Mouse (Mus musculus) T-helper 2 cell (primary cell): ENCODE measurements at regions not wholly inside any gene's neighbourhood (a gene's known extent, or its start where the extent isn't known, plus 50 kb on each side); places are given as distances from the start of the nearest gene placed in this dataset.

Source experiments
- in situ Hi-C: fragments of 300-600 bp; cut with MboI, MseI; formaldehyde crosslinking; loops from one replicate; pipeline ENCODE4 v1.15.1; 2025; ENCODE audit warnings: high pct_unique_total_duplicates

GRCm38 (mm10) chrX:26414967-26415366 is 105.1 kb upstream of the Gm2030 start:
- in situ Hi-C loops = loop anchor here (25.0 kb wide), 1 partner anchor 447 kb away; no protein-coding TSS in a partner anchor
